Mouse (Mus musculus) layer of hippocampus, adult 9-10 months (tissue): ENCODE data around the gene Rbm48.

Source experiments
- DNase-seq: peaks from one replicate; pipeline ENCODE4 v3.0.0; 2022; ENCODE audit warnings: low spot score

Gene Rbm48

DNA sequence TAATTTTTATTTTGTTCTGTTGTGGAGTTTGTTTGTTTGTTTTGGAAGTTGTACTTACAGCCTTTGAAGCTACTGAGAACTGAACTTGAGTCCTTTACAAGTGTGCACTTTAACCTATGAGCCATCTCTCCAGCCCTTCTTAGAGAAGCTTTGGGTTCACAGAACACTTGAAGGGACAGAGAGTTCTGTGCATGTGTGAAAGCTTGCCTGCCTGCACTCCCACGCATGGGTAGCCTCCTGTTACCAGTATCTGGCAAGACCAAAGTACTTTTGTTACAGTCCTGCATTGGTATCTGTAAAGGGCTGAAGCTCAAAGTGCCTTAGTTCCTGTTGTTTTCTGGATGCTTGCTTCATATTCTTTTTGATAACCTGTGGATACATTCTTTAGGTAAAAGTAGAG lies 50.2 kb downstream of the Rbm48 start:
- no peak for DNase-seq

GRCm38 (mm10) chr5:3544480-3544769 lies 52.0 kb downstream of the Rbm48 start:
- no peak for DNase-seq

DNA sequence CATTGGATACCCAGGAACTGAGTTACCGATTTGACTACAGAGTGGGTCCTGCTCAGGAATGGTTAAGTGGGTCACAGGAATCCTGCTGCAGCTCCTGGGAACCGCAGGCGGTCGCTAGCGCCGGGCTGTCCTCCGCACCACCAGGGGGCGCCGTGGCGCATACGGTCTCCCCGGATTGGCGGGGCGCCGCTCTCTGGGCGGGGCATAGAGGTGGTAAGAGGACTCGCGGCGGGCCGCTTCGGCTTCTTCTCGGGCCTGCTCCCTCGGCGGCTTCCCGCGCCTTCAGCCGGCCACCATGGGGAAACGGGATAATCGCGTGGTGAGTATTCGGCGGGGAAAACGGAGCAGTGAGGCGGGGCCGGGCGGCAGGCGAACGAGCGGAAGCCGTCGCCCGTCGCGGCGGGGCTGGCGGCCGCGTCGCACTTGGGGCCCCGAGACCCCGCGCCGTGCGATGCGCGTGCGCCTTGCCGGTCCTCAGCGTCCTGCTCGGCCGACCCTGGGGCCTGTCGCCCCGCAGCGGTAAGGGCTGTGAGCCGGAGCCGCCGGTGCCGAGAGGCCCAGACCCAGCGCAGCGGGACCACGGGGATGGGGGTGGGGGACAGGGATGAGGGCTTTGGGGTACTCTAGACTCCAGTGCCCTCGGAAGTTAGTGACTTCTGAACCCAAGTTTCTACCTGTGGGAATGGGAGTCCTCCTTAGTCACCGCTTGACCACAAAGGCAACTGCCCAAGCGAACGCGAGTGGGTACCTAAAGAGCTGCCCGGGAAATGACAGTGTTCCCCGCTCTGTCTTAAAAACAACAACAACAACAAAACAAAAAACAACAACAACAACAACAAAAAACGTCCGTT lies 52.5 kb downstream of the Rbm48 start, which contains the start of gene Fam133b:
Gene Fam133b, plus strand, starts transcription at position 205 of the 851 bp plus-strand sequence.
- DNase-seq = peak; percentile 86

DNA sequence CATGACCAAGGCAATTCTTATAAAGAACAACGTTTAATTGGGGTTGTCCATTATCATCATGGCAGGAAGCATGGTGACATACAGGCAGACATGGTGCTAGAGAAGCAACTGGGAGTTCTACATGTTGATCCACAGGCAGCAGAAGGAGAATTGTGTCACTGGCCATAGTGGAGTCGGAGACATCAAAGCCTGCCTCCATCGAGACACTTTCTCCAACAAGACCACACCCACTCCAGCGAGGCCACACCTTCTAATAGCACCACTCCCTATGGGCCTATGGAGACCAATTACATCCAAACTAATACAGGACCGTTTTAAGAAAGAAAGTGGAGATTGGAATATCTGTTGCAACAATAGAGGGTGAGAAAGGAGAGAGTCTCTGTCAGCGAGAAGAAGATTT lies 54.5 kb downstream of the Rbm48 start:
- DNase-seq = no peak

GRCm38 (mm10) chr5:3538505-3539472 lies 57.6 kb downstream of the Rbm48 start:
- DNase-seq = no peak

DNA sequence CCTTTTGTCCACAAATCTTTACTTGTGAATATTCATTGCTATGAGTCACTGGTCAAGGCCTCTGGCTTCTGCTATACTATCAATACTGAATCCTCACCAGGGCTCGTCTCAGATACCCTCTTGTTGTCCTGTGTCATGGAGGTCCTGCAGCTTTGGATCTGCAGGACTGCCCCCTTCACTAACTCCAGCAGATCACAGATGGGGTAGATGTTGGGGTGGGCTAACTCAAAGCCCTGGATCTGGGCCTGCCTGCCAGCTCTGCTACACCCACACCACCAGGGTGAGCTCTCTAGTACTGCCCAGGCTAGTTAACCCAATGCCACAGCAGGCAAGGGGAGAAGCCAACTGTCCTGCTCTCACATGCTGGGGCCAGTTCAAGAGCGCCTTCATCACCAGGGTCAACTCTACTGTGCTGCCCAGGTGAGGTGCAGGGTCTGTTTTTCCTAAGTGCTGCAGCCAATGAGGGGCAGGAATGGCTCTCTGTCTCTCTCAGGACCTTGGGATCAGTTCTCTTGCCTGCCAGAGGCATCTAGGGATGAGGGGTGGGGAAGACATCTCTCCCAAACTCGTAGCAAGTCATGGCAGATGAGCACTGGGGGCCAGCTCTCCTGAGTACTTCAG lies 59.7 kb downstream of the Rbm48 start:
- no peak for DNase-seq
